Mouse (Mus musculus): ENCODE results near the gene Olfr749. TPM values are rescaled to one million over a fixed set of nuclear protein-coding genes. Genes with fewer than 3 reads are reported as not detected.
"Not testable (repeated sequence)": the region's sequence is repeated elsewhere in the genome, so short reads cannot be mapped to it uniquely, and the experiment has no call there.

Olfr749 gene
- not detected for total RNA-seq (2021)
- long read RNA-seq, experiment 1, result 0 reads
- long read RNA-seq, experiment 2, result 0 reads

- no peak for DNase-seq
- intact Hi-C loops (cut with DNase I), result no loop called here
Measured at GRCm38 (mm10) chr14:50744994-50745393, at the start of gene Olfr749. Gene Olfr749, minus strand, starts transcription at chr14:50745094.

- intact Hi-C loops (cut with DNase I), result no loop called here
- no peak for DNase-seq
Measured at GRCm38 (mm10) chr14:50788157-50788556, 43.3 kb upstream of the Olfr749 start.

- intact Hi-C loops (cut with DNase I), result no loop called here
- peak; percentile 90 to 95 for DNase-seq
Measured at GRCm38 (mm10) chr14:50785251-50785637, 40.4 kb upstream of the Olfr749 start, which contains the start of gene Ttc5. Gene Ttc5, minus strand, starts transcription at chr14:50785519.

GRCm38 (mm10) chr14:50784391-50785250 is 39.7 kb upstream of the Olfr749 start:
- intact Hi-C loops (cut with DNase I), result no loop called here
- DNase-seq, result no peak

- no peak for DNase-seq
- intact Hi-C loops (cut with DNase I), result no loop called here
Measured at GRCm38 (mm10) chr14:50782166-50782565, 37.3 kb upstream of the Olfr749 start.

GRCm38 (mm10) chr14:50771342-50771741 is 26.4 kb upstream of the Olfr749 start:
- intact Hi-C loops (cut with DNase I), result no loop called here
- no peak for DNase-seq

GRCm38 (mm10) chr14:50765736-50766135 is 20.8 kb upstream of the Olfr749 start:
- intact Hi-C loops (cut with DNase I), result no loop called here
- no peak for DNase-seq

- DNase-seq, result no peak
- intact Hi-C loops (cut with DNase I), result no loop called here
Measured at GRCm38 (mm10) chr14:50758416-50759085, 13.7 kb upstream of the Olfr749 start.

- no peak for DNase-seq
- intact Hi-C loops (cut with DNase I), result no loop called here
Measured at GRCm38 (mm10) chr14:50741584-50741983, 3.3 kb downstream of the Olfr749 start.

GRCm38 (mm10) chr14:50740334-50740733 is 4.6 kb downstream of the Olfr749 start:
- intact Hi-C loops (cut with DNase I), result no loop called here
- no peak for DNase-seq

GRCm38 (mm10) chr14:50722371-50722770 is 22.5 kb downstream of the Olfr749 start:
- DNase-seq; intact Hi-C loops (cut with DNase I): not testable (repeated sequence)

GRCm38 (mm10) chr14:50719875-50720274 is 25.0 kb downstream of the Olfr749 start:
- intact Hi-C loops (cut with DNase I), result not testable (repeated sequence)
- peak in 1 of 2 experiments; percentile 2 for DNase-seq

- intact Hi-C loops (cut with DNase I), result no loop called here
Measured at GRCm38 (mm10) chr14:50707073-50707472, 37.8 kb downstream of the Olfr749 start, which contains the start of gene Olfr748. Gene Olfr748, plus strand, starts transcription at chr14:50707373.

GRCm38 (mm10) chr14:50693106-50693505 is 51.8 kb downstream of the Olfr749 start, which contains the start of gene Olfr747:
Gene Olfr747, minus strand, starts transcription at chr14:50693206.
- intact Hi-C loops (cut with DNase I), result no loop called here

More at GRCm38 (mm10) chr14:50707073-50707472, 37.8 kb downstream of the Olfr749 start, which contains the start of gene Olfr748:
- DNase-seq, result no peak

More at GRCm38 (mm10) chr14:50693106-50693505, 51.8 kb downstream of the Olfr749 start, which contains the start of gene Olfr747:
- no peak for DNase-seq

Other genes with a start within 250 kb of the Olfr749 start
- not detected for gene Olfr742, start 241.5 kb downstream of the Olfr749 start, total RNA-seq (2021)
- gene Olfr743, start 223.3 kb downstream of the Olfr749 start, total RNA-seq (2021), result not detected
- gene Olfr744, start 130.2 kb downstream of the Olfr749 start, total RNA-seq (2021), result not detected
- not detected for gene Olfr745, start 105.7 kb downstream of the Olfr749 start, total RNA-seq (2021)
- not detected for gene Olfr746, start 98.0 kb downstream of the Olfr749 start, total RNA-seq (2021)
- not detected for gene Olfr747, start 51.9 kb downstream of the Olfr749 start, total RNA-seq (2021)
- not detected for gene Olfr748, start 37.7 kb downstream of the Olfr749 start, total RNA-seq (2021)
- 10 to 100 TPM; 18.1 to 24.3 TPM for gene Ttc5, start 40.4 kb upstream of the Olfr749 start, total RNA-seq (2021)
- gene Ccnb1ip1, start 62.6 kb upstream of the Olfr749 start, total RNA-seq (2021), result not detected
- 10 to 100 TPM; 13.3 to 14.1 TPM for gene Parp2, start 62.7 kb upstream of the Olfr749 start, total RNA-seq (2021)
- gene Tep1, start 125.5 kb upstream of the Olfr749 start, total RNA-seq (2021), result 10 to 100 TPM; 10.4 to 15.5 TPM
- gene Klhl33, start 152.4 kb upstream of the Olfr749 start, total RNA-seq (2021), result 10 to 100 TPM; 14.5 to 22.5 TPM
- 10 to 100 TPM; 59.4 to 63.9 TPM for gene Osgep, start 179.8 kb upstream of the Olfr749 start, total RNA-seq (2021)
- gene Apex1, start 179.9 kb upstream of the Olfr749 start, total RNA-seq (2021), result 10 to 100 TPM; 26.3 to 29.4 TPM
- 10 to 100 TPM; 19.2 to 21.8 TPM for gene Pip4p1, start 185.8 kb upstream of the Olfr749 start, total RNA-seq (2021)
- 10 to 100 TPM; 15.6 to 17.3 TPM for gene Pnp, start 186.0 kb upstream of the Olfr749 start, total RNA-seq (2021)
- gene Gm49342, start 199.4 kb upstream of the Olfr749 start, total RNA-seq (2021), result 10 to 100 TPM; 11.1 to 13.0 TPM
- 1 to 10 TPM in 1 of 2 experiments, under 1 TPM in 1; 0.39 to 1.2 TPM for gene Pnp2, start 210.9 kb upstream of the Olfr749 start, total RNA-seq (2021)